28 mouse cellular contexts compared by ENCODE assay signal in genomic region chr2:164424406-164424805, GRCm38 (mm10). TPM values are rescaled to one million over a fixed set of nuclear protein-coding genes. Genes with fewer than 3 reads are reported as not detected.
"Had no signal": no experiment of that assay in that cellular context is flagged by ENCODE, and none has a peak within 500 bp of the region (broad histone marks: within the 10 kb centered on the region; RNA-seq: fewer than 3 reads in every experiment).

No protein-coding gene starts in this region.

- DNase-seq: kidney, adult 18-20 months; kidney, postnatal 25 days; left cerebral cortex, postnatal 4 days; lung, adult 18-20 months; lung, postnatal 10 days; lung, postnatal 36 days; retina, postnatal 1 day; right cerebral cortex, postnatal 25 days; spleen, adult 18-20 months; thymus, adult 2 months; thymus, postnatal 14 days; thymus, postnatal 4 days had no signal

- H3K27me3 ChIP-seq: limb, embryonic 15.5 days; lung, embryonic 15.5 days; midbrain, embryonic 13.5 days had no signal

- H3K9ac ChIP-seq: limb, embryonic 12.5 days; limb, embryonic 15.5 days; liver, embryonic 14.5 days; lung, embryonic 15.5 days; midbrain, embryonic 13.5 days; neural tube, embryonic 13.5 days had no signal

- H3K36me3 ChIP-seq: midbrain, embryonic 13.5 days; neural tube, embryonic 13.5 days had no signal

- H3K4me1 ChIP-seq: midbrain, embryonic 13.5 days; neural tube, embryonic 13.5 days had no signal

- H3K27ac ChIP-seq: limb, embryonic 12.5 days; limb, embryonic 15.5 days; liver, embryonic 14.5 days; lung, embryonic 15.5 days; midbrain, embryonic 13.5 days; neural tube, embryonic 13.5 days; stomach, postnatal 0 days had no signal

- H3K4me3 ChIP-seq: limb, embryonic 12.5 days; limb, embryonic 15.5 days; lung, embryonic 15.5 days; midbrain, embryonic 13.5 days; myocyte; neural tube, embryonic 13.5 days had no signal

RNA-seq across cellular contexts. Expression of gene Matn4, which starts 19.4 kb away (rescaled TPM):
- total RNA-seq: monocyte, adult 5-6 weeks; neutrophil, adult 5-6 weeks had no signal

RNA-seq across cellular contexts. Expression of gene Rbpjl, which starts 21.5 kb away (rescaled TPM):
- total RNA-seq: megakaryocyte-erythroid progenitor cell, adult 5-6 weeks; monocyte, adult 5-6 weeks had no signal
- polyA plus RNA-seq: inflammation-experienced regulatory T-cells, adult 6 months; kidney, embryonic 14.5 days; large intestine, adult 2 months; midbrain, embryonic 13.5 days had no signal

RNA-seq across cellular contexts. Expression of gene Slpi, which starts 35.5 kb away (rescaled TPM):
- total RNA-seq: left cerebral cortex, postnatal 14 days; megakaryocyte-erythroid progenitor cell, adult 5-6 weeks had no signal
- polyA plus RNA-seq: kidney, embryonic 14.5 days; midbrain, embryonic 16.5 days had no signal
